Mouse (Mus musculus) thymus, adult 18-20 months (tissue): ENCODE data around the gene Astn2.

ENCODE experiments used
- DNase-seq, 2 experiments: peaks; one replicate each; pipeline ENCODE4 v3.0.0; 2022; ENCODE audit warnings: mixed read lengths in 2 of 2

Gene Astn2

DNA sequence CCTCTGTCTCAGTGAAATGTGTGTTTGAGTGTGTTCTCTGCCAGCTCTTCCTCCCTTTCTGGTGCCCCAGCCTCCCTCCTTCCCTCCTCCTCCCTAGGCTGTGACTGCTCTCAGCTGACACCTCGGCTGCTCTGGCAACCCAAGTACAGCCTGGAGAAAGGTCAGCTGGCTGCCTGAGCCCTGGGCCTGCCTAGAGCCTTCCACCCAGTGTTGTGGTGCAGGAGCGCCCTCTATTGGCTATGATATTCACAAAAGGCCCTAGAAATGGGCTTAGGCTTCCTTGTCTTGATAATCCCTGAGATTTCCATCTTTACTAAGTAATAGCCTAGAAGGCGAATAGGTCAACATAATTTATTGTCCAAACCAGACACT lies 908.0 kb downstream of the Astn2 start:
- DNase-seq = peak in 1 of 2 experiments; percentile 3

DNA sequence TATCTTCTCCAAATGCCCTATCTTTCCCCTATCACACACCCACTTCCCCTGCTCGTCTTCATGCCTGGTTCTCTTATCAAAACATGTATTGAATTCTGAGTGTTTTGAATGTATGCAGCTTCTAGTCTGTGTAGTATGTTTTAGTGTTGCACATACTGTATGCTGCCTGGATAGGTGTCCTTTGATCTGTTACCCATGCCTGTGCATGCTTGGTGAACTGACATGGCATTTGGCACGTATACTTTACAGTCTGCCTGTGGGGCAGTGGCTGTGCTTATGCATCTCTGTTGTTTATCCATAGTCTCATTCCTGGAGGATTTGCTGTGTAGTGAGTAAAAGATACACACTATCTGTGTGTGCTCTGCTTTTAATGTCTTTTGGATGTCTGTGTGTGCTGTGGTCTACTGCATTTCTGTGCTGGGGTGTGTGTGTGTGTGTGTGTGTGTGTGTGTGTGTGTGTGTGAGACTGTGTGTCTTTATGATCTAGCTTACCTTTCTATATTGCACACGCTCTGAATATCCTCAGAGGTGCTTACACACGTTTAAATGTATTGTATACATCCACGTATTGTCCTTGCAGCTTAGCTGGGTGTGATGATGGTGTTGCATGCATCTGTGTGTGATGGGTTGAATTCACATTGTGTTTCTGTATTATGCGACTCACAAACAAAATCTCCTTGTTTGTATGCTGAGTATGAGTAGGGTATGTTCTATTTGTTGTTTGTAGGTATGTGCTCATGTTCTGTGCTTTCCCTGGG lies 908.5 kb downstream of the Astn2 start:
- DNase-seq = no peak

DNA sequence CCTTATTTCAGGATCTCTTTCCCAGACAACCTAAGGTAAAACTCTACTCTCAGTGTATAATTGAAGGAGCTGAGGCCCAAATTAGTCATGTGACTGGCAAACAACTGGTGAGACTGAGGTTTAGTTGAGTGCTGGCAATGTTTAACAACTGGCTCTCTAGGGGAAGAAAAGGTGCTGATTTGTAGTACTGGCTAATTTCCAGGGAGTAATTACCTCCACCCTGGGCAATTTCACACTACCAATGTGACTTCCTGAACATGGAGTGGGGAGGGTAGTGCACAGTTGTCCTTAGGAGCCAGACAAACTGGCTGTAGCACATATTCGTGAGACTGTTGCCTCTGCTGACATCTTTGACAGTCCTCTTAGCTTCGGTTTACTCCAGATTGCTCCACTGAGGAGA lies 912.9 kb downstream of the Astn2 start:
- DNase-seq = no peak

DNA sequence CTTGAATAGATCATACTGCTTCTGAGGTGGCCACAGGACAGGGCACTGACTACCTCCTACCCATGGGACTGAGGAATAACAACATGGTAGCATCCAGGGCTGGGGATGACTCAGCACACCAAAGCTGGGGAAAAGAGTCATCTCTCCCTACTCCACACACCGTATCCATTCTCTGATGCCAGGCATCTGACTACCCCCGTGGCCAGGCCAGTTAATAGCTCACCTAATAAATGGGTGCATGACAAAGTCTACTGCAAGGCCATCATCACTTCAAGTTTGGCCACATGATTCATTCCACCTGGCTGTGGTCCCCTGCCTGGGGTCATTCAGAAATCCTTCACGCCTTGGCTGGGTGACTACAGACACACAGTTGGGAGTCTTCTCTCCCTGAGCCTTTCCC lies 914.7 kb downstream of the Astn2 start:
- DNase-seq = no peak

DNA sequence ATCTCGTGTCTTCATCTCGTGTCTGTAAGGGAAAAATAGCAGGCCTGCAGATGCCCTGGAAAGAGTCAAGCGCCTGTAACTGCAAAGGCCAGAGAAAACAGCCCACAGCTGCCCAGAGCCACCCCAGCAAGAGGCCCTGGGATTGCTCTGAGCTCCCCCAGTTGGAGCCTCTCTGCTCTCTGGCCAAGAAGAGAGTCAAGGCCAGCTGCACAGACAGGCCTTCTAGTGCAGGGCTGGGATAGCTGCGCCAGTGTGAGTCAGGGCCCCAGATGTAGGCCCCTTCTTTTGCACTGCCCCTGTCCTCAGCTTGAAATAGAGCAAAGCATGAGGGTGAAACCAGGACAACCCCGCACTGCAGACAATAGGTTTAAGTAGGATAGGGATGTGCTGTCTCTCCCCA lies 922.8 kb downstream of the Astn2 start:
- no peak for DNase-seq

DNA sequence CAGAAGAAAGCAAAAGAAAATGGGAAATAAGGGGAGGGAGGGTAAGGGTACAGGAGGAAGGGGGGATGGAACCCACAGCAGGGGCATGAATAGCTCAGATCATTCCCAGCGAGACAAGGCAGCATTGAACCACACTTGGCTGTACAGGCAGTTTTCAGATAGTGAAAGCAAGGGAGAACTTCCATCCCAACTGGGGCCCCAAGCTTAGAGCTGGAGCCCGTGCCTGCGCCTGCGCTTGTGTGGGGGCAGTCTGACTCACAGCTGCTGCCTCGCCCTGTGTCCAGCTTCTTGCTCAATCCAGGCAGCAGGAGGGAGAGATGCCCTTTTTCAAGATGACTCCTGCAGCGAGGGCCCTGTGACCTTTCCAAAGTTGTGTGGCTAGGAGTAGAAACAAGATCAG lies 927.3 kb downstream of the Astn2 start:
- peak in 1 of 2 experiments; percentile 7 for DNase-seq

DNA sequence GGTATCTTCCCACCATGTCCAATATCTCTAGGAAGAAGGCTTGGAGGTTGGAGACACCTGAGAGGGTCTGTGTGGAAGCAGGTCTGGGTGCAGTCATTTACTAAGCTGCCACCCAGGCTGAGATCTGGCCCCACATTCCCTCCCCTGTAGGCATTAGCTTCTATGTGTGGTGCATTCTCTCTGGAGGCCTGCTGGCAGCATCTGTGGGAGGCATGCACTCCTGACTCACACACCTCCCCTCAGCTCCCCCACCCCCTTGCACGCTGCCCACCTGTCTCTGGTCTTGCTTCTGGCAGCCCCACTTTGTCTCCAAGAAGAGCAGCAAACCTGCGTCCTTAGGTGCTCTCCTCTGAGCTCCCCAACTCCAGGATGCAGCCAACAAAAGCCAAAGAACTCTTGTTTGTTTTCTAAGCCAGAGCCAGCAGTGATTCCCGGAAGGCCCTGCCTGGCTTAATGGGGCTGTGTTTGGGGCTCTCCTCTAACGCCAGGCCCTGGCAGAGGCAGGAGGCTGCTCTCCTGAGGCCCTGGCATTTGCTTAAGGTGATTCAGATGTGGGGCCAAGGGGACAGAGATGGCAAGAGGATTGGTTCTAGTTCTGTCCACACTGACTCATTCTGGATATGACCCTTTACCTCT lies 928.4 kb downstream of the Astn2 start:
- no peak for DNase-seq

DNA sequence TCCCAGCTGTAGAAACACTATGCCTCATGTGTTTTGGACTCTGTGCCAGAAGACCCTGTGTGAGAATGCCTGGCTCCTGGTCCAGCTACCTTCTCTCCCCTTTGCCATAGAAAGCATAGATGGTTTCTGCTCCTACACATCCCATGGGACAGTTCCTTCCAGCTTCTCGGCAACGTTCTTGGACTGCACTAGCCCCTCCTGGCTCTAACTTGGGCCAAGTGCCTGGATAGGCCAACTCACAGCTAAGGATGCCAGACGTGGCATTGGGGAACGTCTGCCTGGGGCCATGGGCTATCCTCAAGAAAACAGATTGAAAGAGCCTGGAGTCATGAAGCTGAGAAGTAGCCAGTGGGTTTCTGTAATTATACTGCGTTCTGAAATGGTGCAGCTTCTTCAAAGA lies 931.3 kb downstream of the Astn2 start:
- no peak for DNase-seq

DNA sequence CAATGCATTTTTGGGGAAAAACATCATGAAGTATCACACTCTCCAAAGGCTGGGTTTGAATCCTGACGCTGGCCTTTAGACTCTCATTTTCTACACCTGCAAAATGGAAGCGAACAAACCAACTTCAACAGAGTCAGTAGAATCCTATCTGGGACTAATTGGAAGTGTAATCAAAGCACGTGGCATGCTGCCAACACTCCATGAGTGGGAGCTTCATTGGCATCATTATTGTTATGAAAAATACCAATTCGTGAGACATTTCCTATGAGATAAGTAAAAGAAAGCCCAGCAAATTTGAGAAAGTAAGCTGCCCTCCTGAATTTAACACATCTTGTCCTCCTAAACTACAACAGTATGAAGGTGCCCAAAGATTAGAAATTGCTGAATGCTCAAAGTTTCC lies 955.2 kb downstream of the Astn2 start:
- DNase-seq = no peak

DNA sequence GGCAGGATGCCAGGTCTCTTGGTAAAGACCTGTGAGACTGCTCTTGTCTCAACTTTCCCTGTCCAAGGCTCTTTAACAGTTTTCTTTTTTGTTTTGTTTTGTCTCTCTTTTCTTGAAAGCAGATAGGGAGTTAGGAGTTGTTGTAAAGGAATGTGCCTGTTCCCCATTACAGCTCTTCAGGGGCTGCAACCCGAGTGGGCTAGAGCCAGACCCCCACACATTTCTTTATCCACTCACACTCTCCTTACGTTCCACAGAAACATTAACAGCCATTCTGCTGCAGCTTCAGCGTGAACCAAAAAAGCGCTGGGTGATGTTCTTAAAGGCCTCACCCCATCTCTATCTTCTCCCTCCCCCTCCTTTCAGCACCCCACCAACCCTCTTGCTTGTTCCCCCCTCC lies 962.7 kb downstream of the Astn2 start:
- no peak for DNase-seq

DNA sequence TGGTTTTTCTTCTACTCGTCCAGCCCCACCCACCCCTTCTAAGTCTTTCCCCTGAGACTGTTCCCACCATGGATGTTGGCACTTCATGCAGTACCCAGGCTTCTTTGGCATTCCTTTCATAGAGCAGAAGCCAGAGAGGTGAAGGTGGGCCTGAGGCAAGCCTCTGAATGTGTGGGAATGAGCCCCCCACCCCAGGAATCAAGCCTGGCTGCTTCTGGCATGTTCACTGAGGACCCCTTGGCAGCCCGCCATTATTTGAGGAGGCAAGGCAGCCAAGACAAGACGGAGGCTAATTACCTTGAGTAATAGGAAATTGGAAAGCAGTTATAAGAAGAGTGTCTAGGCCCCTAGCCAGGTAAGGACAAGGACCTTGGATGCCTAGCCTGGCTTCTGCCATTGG lies 973.6 kb downstream of the Astn2 start:
- DNase-seq = no peak

DNA sequence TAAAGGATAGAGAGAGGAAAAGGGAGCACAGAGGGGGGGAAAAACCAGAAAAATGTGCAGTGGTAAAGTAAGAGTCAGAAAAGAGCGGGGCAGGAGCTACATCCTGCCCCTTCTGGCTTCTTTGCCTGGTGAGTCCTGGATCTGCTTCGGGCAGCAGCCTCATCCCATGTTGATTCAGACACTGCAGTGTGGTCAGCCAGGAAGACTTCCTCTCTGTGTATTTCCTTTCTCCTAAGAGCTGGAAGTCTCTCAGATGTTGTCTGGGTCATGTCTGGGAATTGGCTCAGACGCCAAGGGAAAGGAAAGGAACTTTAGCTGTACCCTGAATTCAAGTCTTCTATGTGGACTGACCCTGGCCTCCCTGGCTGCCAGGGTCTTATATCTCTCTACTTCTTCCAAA lies 976.9 kb downstream of the Astn2 start:
- no peak for DNase-seq

DNA sequence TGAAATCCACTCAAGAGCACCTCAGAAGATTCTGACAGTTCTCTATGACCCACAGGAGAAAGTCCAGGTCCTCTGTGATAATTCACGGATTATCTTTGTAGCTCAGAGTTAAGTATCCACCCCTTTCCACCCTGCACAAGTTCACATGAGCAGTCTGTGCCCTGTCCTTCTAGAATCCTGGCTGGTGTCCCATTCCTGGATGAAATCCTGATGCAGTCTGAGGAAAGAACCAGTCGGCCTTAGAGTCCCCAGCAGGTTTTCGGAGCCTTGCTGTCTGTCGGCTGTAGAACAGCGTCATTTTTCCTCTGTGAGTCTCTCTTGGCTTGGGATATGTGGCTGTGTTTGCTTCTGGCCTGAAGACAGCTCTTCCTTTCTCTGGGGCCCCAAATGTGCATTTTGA lies 978.0 kb downstream of the Astn2 start:
- no peak for DNase-seq

DNA sequence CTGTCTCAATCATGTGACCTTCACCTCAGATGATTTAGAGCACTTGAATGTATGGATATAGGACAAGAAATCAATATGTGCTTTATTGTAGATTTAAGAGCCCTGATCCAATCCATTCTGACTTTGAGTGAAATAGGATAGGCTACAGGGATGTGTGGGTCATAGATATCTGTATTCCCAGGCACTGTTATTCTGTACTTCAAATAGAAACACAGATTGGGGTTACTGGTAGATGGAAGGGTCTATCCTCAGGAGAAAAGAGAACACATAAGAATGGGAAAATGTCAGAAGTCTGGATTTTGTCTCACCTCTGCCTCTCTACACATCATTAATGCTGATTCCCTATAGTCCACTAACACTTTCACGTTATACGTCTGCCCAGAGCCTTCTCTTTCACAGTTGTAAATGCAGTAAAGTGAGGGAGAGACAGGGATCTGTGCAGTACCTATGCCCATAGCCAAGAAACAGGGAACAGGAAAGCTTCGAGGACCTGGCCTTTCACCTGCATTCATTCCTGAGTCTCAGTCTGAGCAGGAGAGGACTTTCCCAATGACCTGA lies 981.3 kb downstream of the Astn2 start:
- DNase-seq = no peak

DNA sequence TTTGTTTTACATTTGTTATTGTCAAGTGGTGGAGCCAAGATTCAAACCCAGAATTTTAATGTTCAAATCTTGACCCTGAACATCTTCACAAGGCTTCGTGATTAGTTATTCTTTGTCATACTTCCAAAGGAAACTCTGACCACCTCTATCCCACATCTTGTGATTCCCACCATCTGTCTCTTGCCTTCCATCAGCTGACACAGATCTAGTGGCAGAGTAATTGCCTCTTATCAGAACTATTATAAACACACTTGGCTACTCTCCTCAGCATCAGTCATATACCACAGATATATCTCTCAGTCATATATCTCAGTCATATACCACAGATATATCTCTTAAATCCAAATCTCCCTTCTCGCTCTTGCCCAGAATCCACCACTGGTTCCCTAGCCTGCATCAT lies 983.1 kb downstream of the Astn2 start:
- no peak for DNase-seq

DNA sequence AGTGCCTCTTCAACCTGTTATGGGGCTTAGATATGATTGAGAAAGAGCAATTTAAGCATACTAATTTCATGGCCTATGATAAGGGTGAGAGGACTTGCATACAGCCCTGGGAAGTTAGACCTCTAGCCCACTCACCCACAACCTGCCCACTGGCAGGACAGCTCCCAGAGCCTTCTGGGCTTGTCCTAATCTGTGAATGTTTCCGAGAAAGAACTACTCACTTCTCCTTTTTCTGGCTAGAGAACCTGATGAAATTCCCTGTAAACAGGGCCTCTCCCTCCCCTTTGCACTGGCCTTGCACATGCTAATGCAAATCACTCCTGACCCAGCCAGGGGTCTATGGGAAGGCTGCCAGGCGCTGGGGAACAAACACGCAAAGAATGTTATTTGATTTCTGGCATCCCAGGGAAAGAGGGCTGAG lies 983.9 kb downstream of the Astn2 start:
- DNase-seq = no peak

DNA sequence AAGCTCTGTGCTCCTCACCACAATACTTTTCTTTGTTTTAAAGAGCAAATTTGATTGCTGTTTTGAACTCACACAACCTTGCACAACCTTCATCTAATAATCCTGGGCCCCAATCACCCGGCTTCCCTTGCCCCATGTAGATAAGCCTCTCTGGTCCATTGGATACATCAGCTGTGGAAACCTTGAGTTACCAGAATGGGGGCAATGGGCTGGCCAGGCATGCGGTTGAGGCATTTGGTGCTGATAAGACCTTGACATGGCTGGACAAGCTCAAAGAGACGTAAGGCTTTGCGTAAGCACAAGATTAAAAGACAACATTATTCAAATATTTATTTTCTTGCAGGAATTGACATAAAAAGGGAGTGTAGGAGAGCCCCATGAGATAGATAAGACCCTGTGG lies 988.9 kb downstream of the Astn2 start:
- DNase-seq = no peak

DNA sequence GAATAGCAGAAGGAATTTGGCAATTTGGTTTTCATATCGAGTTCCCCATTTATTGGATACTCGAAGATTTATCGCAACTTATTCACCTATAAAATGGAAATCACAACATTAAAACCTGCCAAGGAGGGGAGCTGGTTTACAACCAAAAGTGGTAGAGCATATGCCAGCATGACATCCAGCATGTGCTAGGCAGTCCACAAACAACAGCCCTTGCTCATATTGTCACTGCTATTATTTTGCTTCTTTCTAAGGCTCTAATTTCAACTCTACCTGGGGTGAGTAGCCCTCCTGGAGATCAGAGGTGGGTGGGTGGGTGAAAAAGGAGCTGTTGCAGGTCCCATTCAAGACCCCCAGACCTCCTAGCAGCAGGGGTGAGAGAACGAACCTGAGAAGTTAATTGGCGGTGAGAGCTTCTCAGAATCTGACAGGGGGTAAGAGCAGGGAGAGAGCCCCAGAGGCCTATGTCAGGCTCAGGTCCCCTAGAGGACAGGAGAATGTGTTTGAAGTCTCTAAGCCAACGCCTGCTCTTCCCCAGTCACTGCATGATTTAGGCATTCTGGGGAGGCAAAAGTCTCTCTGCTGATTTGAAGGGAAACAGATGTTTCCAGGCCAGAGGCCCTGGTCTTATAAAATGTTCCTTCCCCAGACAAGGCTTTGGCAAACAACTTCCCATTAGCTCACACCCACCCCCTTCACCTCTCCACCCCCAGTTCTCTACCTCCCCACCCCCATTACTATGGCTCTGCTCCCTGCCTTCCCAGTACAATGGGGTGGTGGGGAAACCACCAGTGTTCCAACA lies 1001.4 kb downstream of the Astn2 start:
- no peak for DNase-seq

DNA sequence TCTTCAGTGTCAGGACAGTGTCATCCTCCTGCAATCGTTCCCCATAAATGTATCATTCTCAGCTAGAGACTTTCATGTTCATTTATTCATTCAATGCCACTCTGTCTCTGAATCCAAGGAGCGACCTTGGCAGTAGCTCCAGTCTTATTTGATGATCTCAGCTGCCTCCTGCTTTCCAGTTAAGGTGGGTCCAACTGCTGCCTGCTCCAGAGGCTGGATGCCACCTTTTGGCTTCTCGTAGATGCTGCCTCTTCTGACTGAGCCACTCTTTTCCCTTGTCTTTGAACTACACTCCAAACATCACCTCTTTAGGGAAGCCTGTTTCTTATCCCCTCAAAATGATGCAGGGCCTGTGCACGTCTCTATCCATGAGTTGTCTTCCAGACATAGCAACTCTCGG lies 1002.1 kb downstream of the Astn2 start:
- DNase-seq = no peak

DNA sequence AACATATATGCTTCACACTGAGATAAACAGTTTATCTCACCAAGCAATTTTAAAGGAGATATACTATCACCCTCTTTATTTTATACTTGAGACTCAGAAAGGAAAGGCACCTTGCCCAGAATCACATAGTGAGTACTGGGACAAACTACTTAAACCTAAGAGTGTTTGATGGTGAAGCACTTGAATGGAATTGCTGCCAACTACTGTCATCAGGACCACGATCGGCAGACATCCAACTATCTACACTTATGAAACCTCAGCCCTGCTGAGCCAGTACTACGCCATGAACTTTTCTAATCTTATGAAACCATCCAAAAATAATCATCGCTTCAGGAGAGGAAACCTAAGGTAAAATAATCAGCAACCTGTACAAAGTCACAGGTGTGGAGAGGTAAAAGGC lies 1005.0 kb downstream of the Astn2 start:
- no peak for DNase-seq

DNA sequence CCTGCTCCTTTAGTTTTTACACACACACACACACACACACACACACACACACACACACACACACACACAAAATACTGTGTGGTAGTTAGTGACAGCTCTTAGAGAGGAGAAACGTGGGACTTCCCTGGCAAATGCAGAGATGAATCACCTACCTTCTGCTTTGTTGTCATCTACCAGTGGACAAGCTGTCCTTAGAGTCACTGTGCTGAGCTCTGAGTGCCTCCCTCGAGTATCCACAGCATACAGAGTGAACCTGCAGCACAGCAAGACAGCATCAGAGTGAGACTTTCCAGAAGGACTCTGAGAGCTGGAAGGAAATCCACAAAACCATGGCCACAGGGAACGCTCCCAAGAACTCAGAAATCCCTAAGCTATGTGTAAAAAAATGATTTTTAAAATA lies 1007.6 kb downstream of the Astn2 start:
- DNase-seq = no peak

DNA sequence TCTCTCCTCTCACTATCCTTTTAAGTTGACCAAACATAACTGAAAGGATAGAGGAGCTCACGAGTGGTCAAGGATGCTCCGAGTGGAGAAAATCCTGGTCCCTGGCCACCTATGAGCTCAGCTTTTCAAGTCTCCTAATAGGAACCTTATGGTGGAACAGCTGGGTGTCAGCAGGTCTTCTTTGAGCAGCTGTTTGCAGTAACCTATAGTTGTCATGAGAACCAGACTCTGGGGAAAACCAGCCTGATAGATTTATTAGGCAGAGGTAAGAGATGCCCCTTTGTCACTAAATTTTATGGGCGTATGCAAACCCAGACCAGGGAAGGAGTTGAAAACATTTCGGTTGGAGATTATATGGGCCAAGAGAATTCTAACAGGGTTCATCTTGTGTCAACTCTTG lies 1013.4 kb downstream of the Astn2 start:
- no peak for DNase-seq

DNA sequence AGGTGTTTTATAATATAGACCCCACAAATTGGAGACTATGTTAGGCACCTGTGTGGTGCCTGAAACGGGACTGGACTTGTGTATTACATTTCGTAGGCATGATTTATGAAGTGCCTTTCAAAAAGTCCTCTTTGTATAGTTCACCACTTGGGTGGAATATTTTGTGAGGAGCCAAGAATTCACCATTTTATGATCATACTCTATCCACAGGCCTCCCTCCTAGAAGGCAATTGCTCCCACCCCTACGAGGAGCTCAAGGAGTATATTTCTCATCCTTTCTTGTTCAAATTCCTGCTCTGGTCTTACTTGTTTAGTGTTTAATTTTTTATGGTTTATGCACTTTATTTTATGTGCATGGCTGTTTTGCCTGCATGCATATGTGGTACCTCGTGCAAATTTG lies 1021.3 kb downstream of the Astn2 start:
- no peak for DNase-seq

DNA sequence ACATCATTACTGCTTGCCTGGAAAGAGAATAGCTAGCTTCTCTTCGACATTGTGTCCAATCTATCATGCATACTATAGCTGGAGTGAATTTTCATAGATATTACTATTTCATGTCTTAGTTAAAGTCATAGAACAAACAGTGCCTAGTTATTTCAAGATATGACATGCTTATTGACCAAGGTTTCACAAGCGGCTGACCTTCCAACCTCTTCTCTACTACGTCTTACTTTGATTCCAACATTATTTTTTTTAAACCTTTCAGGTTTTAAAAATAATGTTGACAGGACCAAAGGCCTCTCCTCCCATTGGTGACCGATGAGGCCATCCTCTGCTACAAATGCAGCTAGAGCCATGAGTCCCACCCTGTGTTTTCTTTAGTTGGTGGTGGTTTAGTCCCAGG lies 1025.0 kb downstream of the Astn2 start:
- no peak for DNase-seq
